Mouse (Mus musculus) intestine, embryonic 16.5 days (tissue): Measurements from ENCODE around the gene Olfr287. TPM values are rescaled to one million over a fixed set of nuclear protein-coding genes. Genes with fewer than 3 reads are reported as not detected.

ENCODE experiments used
- ATAC-seq: fragments of 200-750 bp; cut with Nextera tagmentation; 2 replicates; pipeline ENCODE4 v1.8.0; 2017; ENCODE audit warnings: moderate TSS enrichment, moderate library complexity
- H3K27ac ChIP-seq: fragments of 300-500 bp; sonication (generic); 2 replicates; pipeline ENCODE4 v1.5.1; 2014; ENCODE audit warnings: mild to moderate bottlenecking, low read length
- H3K27me3 ChIP-seq: fragments of 300-500 bp; sonication (generic); replicated peaks from 2 replicates; pipeline ENCODE4 v1.6.1; 2014; ENCODE audit warnings: low read length, control low read depth, mixed read lengths; ENCODE audit not compliant: control insufficient read depth, insufficient read depth
- H3K36me3 ChIP-seq: fragments of 300-500 bp; sonication (generic); 2 replicates; pipeline ENCODE4 v1.6.1; 2014; ENCODE audit warnings: low read length, control low read depth; ENCODE audit not compliant: control insufficient read depth, insufficient read depth
- H3K4me1 ChIP-seq: fragments of 300-500 bp; sonication (generic); 2 replicates; pipeline ENCODE4 v1.6.1; 2014; ENCODE audit warnings: low read length, control low read depth, mixed read lengths; ENCODE audit not compliant: control insufficient read depth, insufficient read depth
- H3K4me2 ChIP-seq: fragments of 300-500 bp; sonication (generic); 2 replicates; pipeline ENCODE4 v1.6.1; 2014; ENCODE audit warnings: low read depth, low read length, control low read depth
- H3K4me3 ChIP-seq: fragments of 300-500 bp; sonication (generic); 2 replicates; pipeline ENCODE4 v1.5.1; 2014; ENCODE audit warnings: mild to moderate bottlenecking, low read length
- H3K9ac ChIP-seq: fragments of 300-500 bp; sonication (generic); 2 replicates; pipeline ENCODE4 v1.6.1; 2014; ENCODE audit warnings: low read depth, low read length
- H3K9me3 ChIP-seq: fragments of 300-500 bp; sonication (generic); 2 replicates; pipeline ENCODE4 v1.6.1; 2016; ENCODE audit warnings: low read length, control low read depth; ENCODE audit not compliant: control insufficient read depth
- WGBS: fragments of 180-500 bp; shearing (Covaris S2); extraction: QIAGEN DNeasy Blood & Tissue Kit; methylation state at CpG from one replicate; pipeline ENCODE4 v1.1.7; 2014; 5-methylcytosine and 5-hydroxymethylcytosine counted together
- polyA plus RNA-seq: library from polyadenylated mRNA; unstranded; fragments of >200 nt; fragmentation: Nextera tagmentation; extraction: Ambion mirVana; gene quantifications from 2 replicates; pipeline ENCODE4 v1.2.1, GENCODE M21; 2015

Olfr287 gene
- polyA plus RNA-seq, 1 experiment from 2014 or later: not detected

DNA sequence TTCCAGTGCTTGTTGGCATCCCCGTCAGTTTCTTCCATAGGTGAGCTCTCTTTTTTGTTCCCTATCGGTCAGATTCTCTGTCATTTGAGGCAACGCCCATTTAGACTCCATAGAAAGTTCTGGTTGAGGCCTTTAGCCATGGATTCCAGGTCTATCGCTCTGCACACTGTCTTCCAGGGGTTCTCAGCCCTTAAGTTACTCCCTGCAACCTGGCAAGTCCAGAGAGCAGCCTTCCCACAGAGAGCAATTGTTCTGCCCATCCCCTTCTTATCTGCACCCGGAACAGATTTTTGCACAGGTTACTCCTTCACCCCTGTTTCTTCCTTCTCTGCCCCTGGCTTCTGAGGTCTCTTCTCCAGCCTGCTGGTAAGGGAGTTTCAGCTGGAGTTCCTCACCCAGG is 48.7 kb downstream of the Olfr287 start:
- no peaks in the 10 kb centered on the region for H3K36me3 ChIP-seq
- H3K27me3 ChIP-seq: peaks cover 44% of the 10 kb centered on the region
- H3K4me2 ChIP-seq: no peak overlapping the region
- H3K27ac ChIP-seq: no peak overlapping the region
- no peak overlapping the region for H3K9ac ChIP-seq
- H3K4me1 ChIP-seq: peaks cover 9% of the 10 kb centered on the region
- no peak overlapping the region for H3K4me3 ChIP-seq
- peak; percentile 69; the same call in 1 of the 2 replicates for ATAC-seq
- WGBS: 64% methylated on average over 5 of the region's 5 CpGs
- no peaks in the 10 kb centered on the region for H3K9me3 ChIP-seq

GRCm38 (mm10) chr15:98170917-98171316 is 49.9 kb downstream of the Olfr287 start:
- ATAC-seq: no peak
- no peak overlapping the region for H3K9ac ChIP-seq
- WGBS: 66% methylated on average over 9 of the region's 9 CpGs
- peaks cover 9% of the 10 kb centered on the region for H3K4me1 ChIP-seq
- H3K27me3 ChIP-seq: peaks cover 52% of the 10 kb centered on the region
- no peaks in the 10 kb centered on the region for H3K9me3 ChIP-seq
- no peak overlapping the region for H3K27ac ChIP-seq
- H3K4me2 ChIP-seq: no peak overlapping the region
- H3K36me3 ChIP-seq: no peaks in the 10 kb centered on the region
- H3K4me3 ChIP-seq: no peak overlapping the region

- 36% methylated on average over 7 of the region's 7 CpGs for WGBS
- Histone ChIP-seq H3K9ac (no peak overlapping the region), H3K4me1 (peaks cover 9% of the 10 kb centered on the region), H3K27ac (no peak overlapping the region), H3K4me2 (no peak overlapping the region), H3K36me3 (no peaks in the 10 kb centered on the region), H3K4me3 (no peak overlapping the region), H3K27me3 (peaks cover 57% of the 10 kb centered on the region), H3K9me3 (no peaks in the 10 kb centered on the region)
- ATAC-seq: no peak
These were observed 50.5 kb downstream of the Olfr287 start for GRCm38 (mm10) chr15:98170365-98170764.

DNA sequence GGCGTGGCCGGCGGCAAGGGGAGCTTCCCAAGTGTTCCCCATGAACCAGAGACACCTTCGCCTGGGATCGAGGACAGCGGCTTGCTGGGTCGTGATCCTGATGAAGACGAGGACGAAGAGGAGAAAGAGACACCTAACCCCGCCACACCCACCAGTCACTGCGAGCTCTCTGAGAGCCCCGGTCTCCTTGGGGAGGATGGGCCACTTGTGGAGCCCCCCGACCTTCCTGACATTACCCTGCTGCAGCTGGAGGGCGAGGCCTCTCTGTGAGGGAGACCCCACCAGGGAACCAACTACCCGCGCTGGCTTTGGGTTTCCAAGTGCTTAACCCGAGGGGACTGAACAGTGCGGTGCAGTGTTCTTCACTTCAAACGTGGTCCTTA is 52.2 kb downstream of the Olfr287 start:
- Histone ChIP-seq H3K4me2 (no peak overlapping the region), H3K36me3 (no peaks in the 10 kb centered on the region), H3K9me3 (no peaks in the 10 kb centered on the region), H3K9ac (no peak overlapping the region), H3K4me1 (peaks cover 9% of the 10 kb centered on the region), H3K27me3 (peaks cover 59% of the 10 kb centered on the region), H3K4me3 (peak overlapping the region; percentile 40; the same call in 1 of the 2 replicates), H3K27ac (no peak overlapping the region)
- ATAC-seq: no peak; the same call in 1 of the 2 replicates
- WGBS: 7% methylated on average over 19 of the region's 19 CpGs

DNA sequence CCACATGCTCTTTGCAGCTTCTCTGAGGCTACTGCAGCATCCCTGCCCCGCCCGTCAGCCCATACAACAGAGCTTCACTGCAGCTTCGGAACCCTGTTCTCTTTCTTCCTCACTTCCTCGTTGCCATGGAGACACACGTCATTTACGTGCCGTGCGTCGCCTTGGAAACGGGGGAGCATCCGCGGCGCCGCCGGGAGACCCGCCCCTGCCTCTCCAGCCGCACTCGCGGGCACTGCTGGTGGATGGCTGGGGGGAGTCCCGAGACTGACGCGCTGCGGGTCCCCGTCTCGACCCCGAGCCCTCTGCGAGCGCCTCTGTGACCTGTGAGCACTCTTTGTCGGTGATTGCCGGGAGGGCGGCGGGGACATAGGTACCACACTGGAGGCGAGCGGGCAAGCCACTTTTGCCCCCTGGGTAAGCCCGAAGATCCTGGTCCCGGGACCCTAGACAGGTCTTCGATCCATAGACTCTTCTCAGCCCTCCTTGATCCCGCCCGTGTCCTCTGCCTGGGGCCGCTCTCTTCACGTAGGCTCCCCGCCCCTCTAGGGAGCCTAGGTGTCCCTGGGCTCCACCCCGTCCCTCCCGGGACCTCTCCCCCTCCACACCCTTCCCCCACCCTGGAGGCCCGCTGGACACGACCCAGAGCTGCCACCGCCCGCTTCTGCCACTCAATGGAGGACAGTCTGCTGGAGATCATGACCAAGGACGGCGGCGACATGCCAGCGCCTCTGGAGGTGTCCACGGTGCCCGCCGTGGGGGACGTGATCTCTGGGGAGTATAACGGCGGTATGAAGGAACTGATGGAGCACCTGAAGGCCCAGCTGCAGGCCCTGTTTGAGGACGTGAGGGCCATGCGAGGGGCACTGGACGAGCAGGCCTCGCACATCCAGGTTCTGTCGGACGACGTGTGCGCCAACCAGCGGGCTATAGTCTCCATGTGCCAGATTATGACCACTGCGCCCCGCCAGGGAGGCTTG is 52.9 kb downstream of the Olfr287 start:
- no peaks in the 10 kb centered on the region for H3K9me3 ChIP-seq
- peak overlapping the region; percentile 40 for H3K4me3 ChIP-seq
- H3K36me3 ChIP-seq: no peaks in the 10 kb centered on the region
- 2% methylated on average over 69 of the region's 69 CpGs for WGBS
- H3K27me3 ChIP-seq: peaks cover 59% of the 10 kb centered on the region
- no peak overlapping the region for H3K9ac ChIP-seq
- ATAC-seq: peak; percentile 67
- no peak overlapping the region for H3K27ac ChIP-seq
- peak overlapping the region; percentile 57 for H3K4me2 ChIP-seq
- H3K4me1 ChIP-seq: peaks cover 9% of the 10 kb centered on the region

- peaks cover 59% of the 10 kb centered on the region for H3K27me3 ChIP-seq
- no peak within 1 kb of the TSS for H3K27ac ChIP-seq
- peak within 1 kb of the TSS; percentile 40 for H3K4me3 ChIP-seq
- H3K4me2 ChIP-seq: peak within 1 kb of the TSS; percentile 57
- WGBS: 4% methylated on average over 18 of the region's 18 CpGs
- no peaks in the 10 kb centered on the region for H3K9me3 ChIP-seq
- no peaks in the 10 kb centered on the region for H3K36me3 ChIP-seq
- peak; percentile 16; the same call in 1 of the 2 replicates for ATAC-seq
- no peak within 1 kb of the TSS for H3K9ac ChIP-seq
- H3K4me1 ChIP-seq: peaks cover 9% of the 10 kb centered on the region
These were observed 53.8 kb downstream of the Olfr287 start, which contains the start of gene Ccdc184 for GRCm38 (mm10) chr15:98166963-98167644. TSS of gene Ccdc184 (plus strand) at chr15:98167158.

GRCm38 (mm10) chr15:98165525-98165924 is 55.3 kb downstream of the Olfr287 start, which contains the start of gene Asb8:
TSS of gene Asb8 (minus strand) at chr15:98165625.
- Histone ChIP-seq H3K4me1 (peaks cover 9% of the 10 kb centered on the region), H3K27me3 (peaks cover 49% of the 10 kb centered on the region), H3K36me3 (no peaks in the 10 kb centered on the region), H3K4me2 (no peak within 1 kb of the TSS), H3K27ac (no peak within 1 kb of the TSS), H3K9me3 (no peaks in the 10 kb centered on the region), H3K9ac (no peak within 1 kb of the TSS), H3K4me3 (no peak within 1 kb of the TSS)
- WGBS: 81% methylated on average over 5 of the region's 5 CpGs
- no peak for ATAC-seq

DNA sequence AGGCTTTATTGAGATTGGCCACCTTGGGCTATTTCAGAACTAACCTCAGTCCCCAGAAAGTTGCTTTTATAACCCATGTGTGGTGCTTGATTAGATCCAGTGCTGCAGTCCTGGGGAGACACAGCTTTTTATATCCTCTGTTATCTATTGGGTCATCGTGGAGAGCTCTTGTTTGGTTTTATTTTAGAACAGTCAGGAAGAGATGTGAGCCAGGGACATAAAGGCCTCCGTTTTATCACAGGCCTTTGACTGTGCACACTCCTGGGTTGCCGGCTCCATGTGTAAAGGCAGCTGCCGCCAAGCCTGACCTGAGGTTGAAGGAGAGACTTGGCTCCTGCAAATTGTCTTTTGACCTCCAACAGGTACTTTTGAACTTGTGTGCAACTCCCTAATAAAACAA is 58.3 kb downstream of the Olfr287 start:
- no peak for ATAC-seq
- Histone ChIP-seq H3K27ac (no peak overlapping the region), H3K4me1 (peaks cover 3% of the 10 kb centered on the region; the same call in 1 of the 2 replicates), H3K4me2 (no peak overlapping the region), H3K4me3 (no peak overlapping the region), H3K9me3 (no peaks in the 10 kb centered on the region), H3K36me3 (no peaks in the 10 kb centered on the region), H3K9ac (no peak overlapping the region), H3K27me3 (peaks cover 20% of the 10 kb centered on the region)
- 58% methylated on average over 4 of the region's 4 CpGs for WGBS

DNA sequence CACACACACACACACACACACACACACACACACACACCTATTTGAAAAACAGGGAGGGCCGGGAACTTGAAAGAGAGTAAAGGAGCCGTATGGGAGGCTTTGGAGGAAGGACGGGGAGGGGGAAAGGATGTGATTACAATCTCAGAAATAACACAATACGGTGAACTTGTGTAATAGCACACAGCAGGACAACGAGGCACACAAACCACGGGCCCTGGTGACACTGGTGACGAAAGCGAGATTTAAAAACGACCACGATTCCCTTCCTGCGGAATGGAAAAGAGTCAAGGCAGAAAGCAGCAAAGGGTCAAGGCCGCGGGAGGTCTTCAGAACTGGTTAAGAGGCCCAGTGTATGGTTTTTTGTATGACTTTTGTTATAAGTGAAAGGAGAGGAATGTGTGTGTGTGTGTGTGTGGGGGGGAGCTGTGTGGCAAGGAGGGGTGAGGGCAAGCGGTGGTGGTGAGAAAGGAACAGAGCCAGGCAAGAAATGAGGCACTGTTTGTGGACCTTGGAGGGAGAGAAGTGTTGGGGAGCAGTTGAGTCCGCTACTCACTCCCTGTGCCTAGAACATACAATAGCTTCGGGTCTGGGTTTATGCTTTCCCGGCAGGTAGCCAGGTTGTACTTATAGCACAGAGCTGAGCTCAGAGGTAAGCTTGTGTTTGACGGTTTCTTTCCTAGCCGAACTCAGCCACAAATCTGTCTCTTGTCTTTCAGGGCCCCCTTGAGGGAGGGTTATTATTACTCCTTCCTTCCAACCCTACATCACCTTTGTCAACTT is 59.6 kb downstream of the Olfr287 start:
- Histone ChIP-seq H3K27ac (no peak overlapping the region), H3K9me3 (no peaks in the 10 kb centered on the region), H3K4me3 (no peak overlapping the region), H3K36me3 (no peaks in the 10 kb centered on the region), H3K4me1 (no peaks in the 10 kb centered on the region), H3K27me3 (peaks cover 9% of the 10 kb centered on the region), H3K4me2 (no peak overlapping the region), H3K9ac (no peak overlapping the region)
- ATAC-seq: no peak
- WGBS: 75% methylated on average over 19 of the region's 19 CpGs
